Mouse (Mus musculus): ENCODE measurements around the gene Cd300lf. TPM values are rescaled to one million over a fixed set of nuclear protein-coding genes. Genes with fewer than 3 reads are reported as not detected.

Cd300lf gene
- total RNA-seq, 1 experiment from 2014 or later = not detected

DNA sequence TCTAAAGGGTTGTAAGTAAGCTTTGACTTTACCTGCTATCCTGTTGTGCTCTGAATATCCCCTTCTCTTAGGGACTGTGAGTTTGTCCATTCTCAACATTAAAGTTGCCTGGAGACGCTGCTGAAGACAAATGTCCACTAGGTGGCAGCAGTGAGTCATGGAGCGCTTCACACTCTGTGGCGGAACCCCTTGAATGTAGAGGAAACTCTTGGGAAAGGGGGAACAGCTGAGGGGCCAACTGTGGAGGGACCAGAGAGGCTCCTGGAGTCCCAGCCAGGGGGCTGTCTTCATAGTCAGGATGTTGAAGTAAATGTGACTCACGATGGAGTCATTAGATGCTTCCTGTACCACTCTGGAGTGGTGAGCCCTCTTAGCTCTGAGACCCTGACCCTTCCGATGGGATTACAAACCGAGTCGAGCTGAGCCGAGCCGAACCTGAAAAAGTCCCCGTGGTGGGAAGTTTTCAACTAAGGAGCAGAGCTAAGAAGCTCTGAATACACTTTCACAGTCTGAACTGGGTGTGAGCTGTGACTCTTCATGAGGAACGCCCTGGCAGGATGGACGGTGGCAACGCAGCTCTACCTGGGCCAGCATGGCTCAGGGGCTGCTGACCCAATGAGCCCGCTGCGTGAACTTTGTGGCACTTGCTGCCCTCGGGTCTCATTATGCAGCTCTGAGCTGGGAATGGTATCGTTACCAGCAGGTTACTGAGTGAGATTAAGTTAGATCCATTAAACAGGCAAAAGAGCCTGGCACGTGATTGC, 50.2 kb downstream of the Cd300lf start:
- peak; percentile 82 for ATAC-seq (replicated peaks; ENCODE audit: low read depth, poor library complexity, severe bottlenecking)

DNA sequence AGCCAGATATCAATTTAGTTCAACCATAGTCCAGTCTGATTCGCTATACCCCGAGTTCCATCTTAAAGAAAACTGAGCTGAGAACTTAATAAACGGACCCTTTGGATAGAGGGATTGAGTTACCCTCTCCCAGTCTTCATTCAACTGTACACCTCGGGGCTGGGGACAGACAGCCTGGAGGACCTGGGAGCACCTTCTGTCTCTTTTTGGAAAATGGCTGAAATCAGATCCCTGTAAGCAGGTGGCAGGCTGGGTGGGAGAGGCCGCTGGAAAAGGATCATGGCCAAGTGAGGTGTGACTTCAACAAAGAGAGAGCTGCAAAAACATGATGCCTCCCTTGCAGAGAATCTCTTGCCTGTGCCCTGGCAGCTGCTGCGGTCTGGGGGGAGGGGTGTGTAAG, 51.6 kb downstream of the Cd300lf start:
- ATAC-seq (replicated peaks; ENCODE audit: low read depth, poor library complexity, severe bottlenecking) = no peak

GRCm38 (mm10) chr11:115081373-115081772, 52.4 kb downstream of the Cd300lf start:
- ATAC-seq (replicated peaks; ENCODE audit: low read depth, poor library complexity, severe bottlenecking) = no peak

DNA sequence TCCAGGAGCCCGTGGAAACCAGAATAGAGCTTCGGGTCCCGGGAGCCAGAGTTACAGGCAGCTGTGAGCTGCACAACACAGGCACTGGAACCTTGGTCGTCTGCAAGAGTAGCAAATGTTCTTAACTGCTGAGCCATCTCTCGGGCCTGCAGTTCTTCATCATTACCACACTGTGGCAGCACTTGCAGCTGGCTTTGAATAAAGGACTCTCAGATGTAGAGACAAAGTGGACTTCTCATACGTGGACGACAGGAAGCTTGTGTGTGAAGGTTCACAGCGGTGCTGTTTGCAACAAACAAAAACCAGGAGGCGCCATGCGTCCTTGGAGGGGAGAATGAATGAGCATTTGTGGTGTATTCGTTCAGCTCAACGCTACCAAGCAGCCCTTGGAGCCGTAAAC, 52.9 kb downstream of the Cd300lf start:
- peak; percentile 76 for ATAC-seq (replicated peaks; ENCODE audit: low read depth, poor library complexity, severe bottlenecking)

GRCm38 (mm10) chr11:115078680-115079079, 55.1 kb downstream of the Cd300lf start:
- no peak for ATAC-seq (replicated peaks; ENCODE audit: low read depth, poor library complexity, severe bottlenecking)

DNA sequence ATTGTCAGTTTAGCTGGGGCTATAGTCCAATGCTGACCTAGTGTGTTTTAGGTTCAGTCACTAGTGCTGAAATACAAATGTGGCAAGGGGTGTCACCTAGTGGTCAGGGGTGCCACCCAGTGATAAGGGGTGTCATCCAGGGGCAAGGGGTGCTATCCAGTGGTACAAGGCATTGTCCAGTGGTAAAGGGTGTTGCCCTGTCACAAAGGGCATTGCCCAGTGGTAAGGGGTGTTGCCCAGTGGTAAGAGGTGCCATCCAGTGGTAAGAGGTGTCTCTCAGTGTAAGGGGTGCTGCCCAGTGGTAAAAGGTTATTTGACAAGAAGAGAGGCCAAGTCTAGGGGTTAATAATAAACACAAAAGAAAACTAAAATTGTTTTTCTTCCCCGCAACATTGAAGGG, 56.4 kb downstream of the Cd300lf start:
- ATAC-seq (replicated peaks; ENCODE audit: low read depth, poor library complexity, severe bottlenecking) = no peak

DNA sequence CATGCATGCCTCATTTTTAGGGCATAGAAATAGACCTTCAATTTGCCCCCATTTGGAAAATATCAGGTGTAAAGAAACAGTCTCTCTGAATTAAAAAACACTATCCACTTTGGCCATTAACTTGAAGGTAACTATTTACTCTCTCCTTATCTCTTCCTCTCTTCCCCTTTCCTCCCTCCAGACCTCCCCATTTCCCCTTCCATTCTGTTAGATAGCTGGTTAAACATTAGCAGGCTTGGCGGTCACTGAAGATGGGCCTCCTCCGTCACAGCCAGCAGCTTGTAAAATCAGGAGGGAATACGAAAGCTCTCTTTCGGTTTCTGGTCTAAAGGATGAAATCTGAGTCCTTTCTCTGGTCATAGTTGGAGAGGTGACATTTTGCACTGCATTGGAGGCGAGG, 57.9 kb downstream of the Cd300lf start:
- no peak for ATAC-seq (replicated peaks; ENCODE audit: low read depth, poor library complexity, severe bottlenecking)

DNA sequence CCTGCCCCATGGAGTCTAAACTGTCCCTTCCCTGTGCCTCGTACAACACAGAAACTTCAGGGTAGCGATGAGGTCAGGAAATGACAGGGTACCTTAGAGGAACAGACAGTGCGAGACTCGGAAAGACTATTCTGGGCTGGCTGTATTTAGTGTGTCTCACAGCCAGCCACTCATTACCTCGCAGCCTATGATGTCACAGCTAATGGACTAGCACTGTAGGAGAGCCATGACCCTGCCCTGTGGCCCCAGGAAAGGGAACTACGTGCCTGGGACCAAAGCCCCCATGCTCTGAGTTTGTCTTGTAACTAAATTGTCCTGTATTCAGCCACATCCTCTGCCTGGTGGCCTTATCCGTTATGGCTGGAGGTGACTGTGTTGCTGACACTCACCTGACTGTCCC, 58.4 kb downstream of the Cd300lf start:
- ATAC-seq (replicated peaks; ENCODE audit: low read depth, poor library complexity, severe bottlenecking) = no peak

GRCm38 (mm10) chr11:115073002-115073401, 60.8 kb downstream of the Cd300lf start:
- ATAC-seq (replicated peaks; ENCODE audit: low read depth, poor library complexity, severe bottlenecking) = no peak

DNA sequence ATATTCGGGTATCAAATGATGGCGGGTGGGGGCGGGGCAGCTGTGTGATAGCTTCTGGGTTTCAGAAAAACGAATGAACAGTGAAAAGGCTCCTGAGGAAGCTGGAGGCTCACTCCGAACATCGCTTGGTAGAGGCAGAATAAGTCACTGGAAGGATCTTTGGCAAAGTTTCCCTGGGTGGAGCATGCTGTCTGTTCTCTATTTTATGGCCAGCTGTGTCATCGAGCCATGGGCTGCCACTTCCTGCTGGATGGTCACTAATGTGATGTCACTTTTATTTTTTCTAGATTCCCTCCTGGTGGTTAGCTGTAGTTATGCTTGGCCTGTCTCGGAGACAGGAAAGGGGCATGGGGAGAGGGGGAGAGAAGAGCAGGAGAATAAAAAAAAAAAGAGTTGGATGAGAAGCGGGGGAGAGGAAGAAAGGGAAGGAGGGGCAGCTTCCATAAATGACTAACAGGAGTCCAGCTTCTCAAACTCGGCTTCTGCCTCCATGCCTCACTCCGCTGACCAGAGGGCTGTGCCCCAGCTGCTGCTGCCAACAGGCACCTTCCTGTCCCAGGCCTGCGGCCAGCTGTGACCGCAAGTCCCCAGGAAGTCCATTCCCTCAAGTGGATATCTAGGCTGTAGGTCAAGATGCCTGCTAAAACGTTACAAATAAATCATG, 62.0 kb downstream of the Cd300lf start:
- ATAC-seq (replicated peaks; ENCODE audit: low read depth, poor library complexity, severe bottlenecking) = peak; percentile 79

DNA sequence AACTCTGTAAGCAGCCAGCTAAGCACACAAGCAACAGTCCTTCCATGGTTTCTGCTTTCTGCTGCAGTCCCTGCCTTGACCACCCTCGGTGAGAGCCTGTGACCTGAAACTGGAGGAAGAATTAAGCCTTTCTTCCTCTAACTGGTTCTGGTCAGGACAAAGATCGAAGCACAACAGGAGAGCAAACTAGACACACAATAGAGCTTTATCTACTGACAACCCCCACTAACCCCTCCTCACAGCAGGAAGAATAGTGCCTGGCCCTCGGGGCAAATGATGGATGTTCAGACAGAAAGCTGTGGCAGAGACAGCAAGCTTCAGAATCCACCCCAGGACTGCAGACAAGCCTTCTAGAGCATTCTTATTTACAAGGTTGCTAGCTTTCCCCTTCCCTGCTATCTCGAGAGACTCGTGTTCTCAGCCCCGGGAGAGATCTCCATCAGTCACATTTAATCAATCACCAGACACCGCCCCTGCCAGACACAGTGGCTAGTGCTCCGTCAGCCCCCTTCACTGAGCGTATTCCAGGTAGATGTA, 62.7 kb downstream of the Cd300lf start:
- no peak for ATAC-seq (replicated peaks; ENCODE audit: low read depth, poor library complexity, severe bottlenecking)

DNA sequence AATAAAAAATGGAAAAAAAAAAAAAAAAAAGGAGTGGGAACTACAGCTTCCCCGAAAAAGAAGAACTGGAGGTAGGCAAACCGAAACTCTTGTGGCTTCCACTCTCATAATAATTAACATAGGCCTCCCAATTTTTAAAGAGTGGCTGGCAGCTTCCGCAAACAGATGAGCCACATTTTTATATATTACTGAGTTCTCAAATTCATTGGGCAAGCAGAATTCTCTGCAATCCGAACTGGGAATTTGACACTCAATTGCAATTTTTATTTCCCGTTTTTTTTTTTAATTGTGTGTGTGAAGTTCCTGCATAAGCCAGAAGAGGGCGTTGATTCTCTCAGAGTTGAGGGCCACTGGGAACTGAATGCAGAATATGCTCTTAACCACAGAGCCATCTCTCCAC, 67.0 kb downstream of the Cd300lf start:
- peak; percentile 45 for ATAC-seq (replicated peaks; ENCODE audit: low read depth, poor library complexity, severe bottlenecking)

Other genes starting within 250 kb of the Cd300lf start
- gene Cd300a, start 244.0 kb downstream of the Cd300lf start, total RNA-seq (2017) = 11.4 and 24.8 TPM in 2 replicates
- 8.5 and 9.5 TPM in 2 replicates for gene Cd300lb, start 199.6 kb downstream of the Cd300lf start, total RNA-seq (2017)
- 2.7 TPM in 1 of 2 replicates, not detected in the other for gene Cd300c, start 164.8 kb downstream of the Cd300lf start, total RNA-seq (2017)
- 0.55 TPM in 1 of 2 replicates, not detected in the other for gene Cd300ld, start 144.1 kb downstream of the Cd300lf start, total RNA-seq (2017)
- 1.8 TPM in 1 of 2 replicates, not detected in the other for gene Cd300c2, start 132.1 kb downstream of the Cd300lf start, total RNA-seq (2017)
- gene Cd300ld2, start 117.8 kb downstream of the Cd300lf start, total RNA-seq (2017) = not detected in 2 replicates
- not detected in 2 replicates for gene Cd300ld4, start 107.0 kb downstream of the Cd300lf start, total RNA-seq (2017)
- not detected in 2 replicates for gene Cd300ld5, start 96.2 kb downstream of the Cd300lf start, total RNA-seq (2017)
- gene Cd300ld3, start 85.6 kb downstream of the Cd300lf start, total RNA-seq (2017) = not detected in 2 replicates
- not detected in 2 replicates for gene Cd300e, start 71.8 kb downstream of the Cd300lf start, total RNA-seq (2017)
- gene Rab37, start 42.6 kb downstream of the Cd300lf start, total RNA-seq (2017) = 50.6 and 61.5 TPM in 2 replicates
- gene Slc9a3r1, start 29.3 kb upstream of the Cd300lf start, total RNA-seq (2017) = 45.5 and 53.4 TPM in 2 replicates
- 2.2 and 3.7 TPM in 2 replicates for gene Tmem104, start 53.5 kb upstream of the Cd300lf start, total RNA-seq (2017)
- 17.2 and 19.7 TPM in 2 replicates for gene Nat9, start 53.9 kb upstream of the Cd300lf start, total RNA-seq (2017)
- not detected in 2 replicates for gene Grin2c, start 133.3 kb upstream of the Cd300lf start, total RNA-seq (2017)
- 21.5 and 29.1 TPM in 2 replicates for gene Fdxr, start 143.1 kb upstream of the Cd300lf start, total RNA-seq (2017)
- gene Fads6, start 163.7 kb upstream of the Cd300lf start, total RNA-seq (2017) = 0.73 and 1.6 TPM in 2 replicates
- gene Otop2, start 173.2 kb upstream of the Cd300lf start, total RNA-seq (2017) = not detected in 2 replicates
- not detected in 2 replicates for gene Ush1g, start 188.0 kb upstream of the Cd300lf start, total RNA-seq (2017)
- not detected in 2 replicates for gene Otop3, start 200.7 kb upstream of the Cd300lf start, total RNA-seq (2017)
- 1.9 TPM in 1 of 2 replicates, not detected in the other for gene Hid1, start 233.8 kb upstream of the Cd300lf start, total RNA-seq (2017)
- 0.18 TPM in 1 of 2 replicates, not detected in the other for gene Cdr2l, start 247.9 kb upstream of the Cd300lf start, total RNA-seq (2017)

All from common myeloid progenitor, adult 5-6 weeks (primary cell).